Mouse (Mus musculus): ENCODE measurements at regions not wholly inside any gene's neighbourhood (a gene's known extent, or its start where the extent isn't known, plus 50 kb on each side); places are given as distances from the start of the nearest gene placed in this dataset.

DNA sequence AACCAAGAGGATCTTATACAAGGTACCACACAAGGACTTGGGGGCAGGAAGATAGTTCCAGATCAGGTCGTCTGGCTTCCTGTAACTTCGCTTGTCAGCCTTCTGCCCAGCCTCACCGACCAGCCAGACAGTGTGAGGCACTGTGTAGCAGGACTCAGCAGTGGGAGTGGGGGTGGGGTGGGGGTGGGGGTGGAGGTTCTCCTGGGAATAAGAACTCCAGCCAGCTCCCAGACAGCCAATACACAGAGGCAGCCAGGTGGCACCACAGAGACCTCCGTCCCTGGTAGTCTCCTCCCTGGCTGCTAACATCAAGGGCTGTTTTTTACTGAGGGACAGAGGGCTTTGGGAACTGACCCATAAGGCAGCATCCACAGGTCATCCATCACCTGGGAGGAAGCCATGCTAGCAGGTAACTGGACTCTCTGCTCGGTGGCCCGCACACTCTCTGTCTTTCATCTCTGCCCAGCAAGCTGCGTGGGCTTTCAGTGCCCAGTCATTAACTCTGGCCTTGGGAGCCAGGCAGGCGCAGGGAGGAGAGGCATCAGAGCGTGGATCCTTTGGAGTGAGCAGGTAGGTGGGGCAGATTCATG is 60.3 kb upstream of the Wnt4 start:
- H3K4me3 ChIP-seq = no peak overlapping the region
- H3K27me3 ChIP-seq = no peaks in the 10 kb centered on the region
- no peak overlapping the region for H3K9ac ChIP-seq
- 80% methylated on average over 9 of the region's 9 CpGs for WGBS
- H3K9me3 ChIP-seq (replicated peaks) = no peaks in the 10 kb centered on the region
- no peak for ATAC-seq
- H3K4me1 ChIP-seq = no peaks in the 10 kb centered on the region
- no peaks in the 10 kb centered on the region for H3K36me3 ChIP-seq (ENCODE audit: poor library complexity, severe bottlenecking)
- H3K4me2 ChIP-seq = no peak overlapping the region
- H3K27ac ChIP-seq = no peak overlapping the region

GRCm38 (mm10) chr4:137214573-137214972 is 62.7 kb upstream of the Wnt4 start:
- WGBS = 92% methylated on average over 8 of the region's 8 CpGs
- no peak for ATAC-seq
- Histone ChIP-seq H3K4me1 (no peaks in the 10 kb centered on the region), H3K9ac (no peak overlapping the region), H3K4me3 (no peak overlapping the region), H3K27me3 (no peaks in the 10 kb centered on the region), H3K27ac (no peak overlapping the region), H3K4me2 (no peak overlapping the region), H3K9me3 (replicated peaks) (no peaks in the 10 kb centered on the region), H3K36me3 (ENCODE audit: poor library complexity, severe bottlenecking) (no peaks in the 10 kb centered on the region)

DNA sequence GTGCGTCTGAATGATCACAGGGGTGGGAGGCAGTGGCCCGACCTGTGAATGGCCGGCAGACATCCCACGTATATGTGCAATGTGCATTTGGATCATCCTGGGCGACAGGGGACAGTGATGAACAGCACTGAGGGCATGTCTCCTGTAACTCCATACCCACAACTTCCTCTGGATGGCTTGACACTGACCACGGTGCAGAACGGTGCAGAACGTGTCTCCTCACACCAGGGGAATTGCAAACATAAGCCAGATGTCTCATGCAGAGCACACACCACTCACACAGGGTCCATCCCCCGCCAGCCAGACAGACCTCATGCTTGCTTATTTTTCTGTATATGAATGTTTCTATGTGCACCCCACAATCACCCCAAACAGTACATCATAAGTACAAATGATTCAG is 64.4 kb upstream of the Wnt4 start:
- Histone ChIP-seq H3K27ac (no peak overlapping the region), H3K27me3 (no peaks in the 10 kb centered on the region), H3K9ac (no peak overlapping the region), H3K4me2 (no peak overlapping the region), H3K9me3 (replicated peaks) (no peaks in the 10 kb centered on the region), H3K4me1 (no peaks in the 10 kb centered on the region), H3K36me3 (ENCODE audit: poor library complexity, severe bottlenecking) (no peaks in the 10 kb centered on the region), H3K4me3 (no peak overlapping the region)
- 89% methylated on average over 9 of the region's 9 CpGs for WGBS
- ATAC-seq = no peak

GRCm38 (mm10) chr4:137212106-137212505 is 65.2 kb upstream of the Wnt4 start:
- H3K9ac ChIP-seq = no peak overlapping the region
- no peak for ATAC-seq
- no peaks in the 10 kb centered on the region for H3K4me1 ChIP-seq
- no peaks in the 10 kb centered on the region for H3K36me3 ChIP-seq (ENCODE audit: poor library complexity, severe bottlenecking)
- H3K4me2 ChIP-seq = no peak overlapping the region
- 34% methylated on average over 14 of the region's 14 CpGs for WGBS
- H3K27ac ChIP-seq = no peak overlapping the region
- H3K4me3 ChIP-seq = no peak overlapping the region
- H3K27me3 ChIP-seq = no peaks in the 10 kb centered on the region
- no peaks in the 10 kb centered on the region for H3K9me3 ChIP-seq (replicated peaks)

- WGBS = 75% methylated on average over 4 of the region's 4 CpGs
- H3K4me2 ChIP-seq = no peak overlapping the region
- no peaks in the 10 kb centered on the region for H3K9me3 ChIP-seq (replicated peaks)
- H3K27ac ChIP-seq = no peak overlapping the region
- no peaks in the 10 kb centered on the region for H3K4me1 ChIP-seq
- H3K36me3 ChIP-seq (ENCODE audit: poor library complexity, severe bottlenecking) = no peaks in the 10 kb centered on the region
- no peaks in the 10 kb centered on the region for H3K27me3 ChIP-seq
- no peak overlapping the region for H3K4me3 ChIP-seq
- no peak for ATAC-seq
- no peak overlapping the region for H3K9ac ChIP-seq
These were observed 66.0 kb upstream of the Wnt4 start for GRCm38 (mm10) chr4:137211288-137211687.

GRCm38 (mm10) chr4:137210525-137210924 is 66.8 kb upstream of the Wnt4 start:
- no peak for ATAC-seq
- Histone ChIP-seq H3K27ac (no peak overlapping the region), H3K4me2 (no peak overlapping the region), H3K36me3 (ENCODE audit: poor library complexity, severe bottlenecking) (no peaks in the 10 kb centered on the region), H3K4me3 (no peak overlapping the region), H3K9ac (no peak overlapping the region), H3K27me3 (no peaks in the 10 kb centered on the region), H3K4me1 (no peaks in the 10 kb centered on the region), H3K9me3 (replicated peaks) (no peaks in the 10 kb centered on the region)
- WGBS = 78% methylated on average over 4 of the region's 4 CpGs

- H3K36me3 ChIP-seq (ENCODE audit: poor library complexity, severe bottlenecking) = no peaks in the 10 kb centered on the region
- H3K9me3 ChIP-seq (replicated peaks) = no peaks in the 10 kb centered on the region
- H3K4me2 ChIP-seq = no peak overlapping the region
- no peak overlapping the region for H3K4me3 ChIP-seq
- peaks cover 8% of the 10 kb centered on the region for H3K4me1 ChIP-seq
- ATAC-seq = no peak
- 77% methylated on average over 7 of the region's 7 CpGs for WGBS
- no peak overlapping the region for H3K9ac ChIP-seq
- H3K27me3 ChIP-seq = no peaks in the 10 kb centered on the region; the same call in 1 of the 2 replicates
- H3K27ac ChIP-seq = no peak overlapping the region
These were observed 76.3 kb upstream of the Wnt4 start for GRCm38 (mm10) chr4:137200968-137201367.

- Histone ChIP-seq H3K4me3 (no peak overlapping the region), H3K4me1 (peaks cover 8% of the 10 kb centered on the region), H3K9ac (no peak overlapping the region), H3K27me3 (no peaks in the 10 kb centered on the region; the same call in 1 of the 2 replicates), H3K27ac (no peak overlapping the region), H3K4me2 (no peak overlapping the region), H3K9me3 (replicated peaks) (no peaks in the 10 kb centered on the region), H3K36me3 (ENCODE audit: poor library complexity, severe bottlenecking) (no peaks in the 10 kb centered on the region)
- WGBS = 51% methylated on average over 9 of the region's 9 CpGs
- no peak for ATAC-seq
These were observed 76.9 kb upstream of the Wnt4 start for GRCm38 (mm10) chr4:137200426-137200825.

DNA sequence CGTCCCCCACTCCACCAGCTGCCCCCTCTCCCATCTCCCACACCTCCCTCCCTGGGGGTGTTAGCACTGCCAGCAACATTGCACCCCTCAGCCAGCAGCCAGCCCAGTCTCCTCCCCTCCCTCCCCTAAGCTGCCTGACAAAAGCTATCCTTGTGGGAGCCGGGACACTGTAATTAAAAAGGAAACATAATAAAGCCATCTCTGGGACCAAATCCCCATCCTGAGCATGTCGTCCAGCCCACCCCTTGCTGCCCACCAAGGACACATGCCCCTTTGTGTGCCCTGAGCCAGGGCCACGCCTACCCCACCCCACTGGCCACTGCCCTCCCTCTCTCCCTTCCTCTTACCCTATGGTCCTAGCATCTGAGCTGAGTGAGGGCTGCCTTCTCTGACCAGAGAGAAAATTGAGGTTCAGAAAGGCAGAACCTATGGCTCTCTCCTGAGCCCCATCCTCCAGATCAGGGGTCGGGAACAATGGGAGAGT is 80.8 kb upstream of the Wnt4 start:
- H3K4me2 ChIP-seq = no peak overlapping the region
- no peak overlapping the region for H3K9ac ChIP-seq
- WGBS = 28% methylated on average over 5 of the region's 5 CpGs
- no peaks in the 10 kb centered on the region for H3K9me3 ChIP-seq (replicated peaks)
- peaks cover 8% of the 10 kb centered on the region for H3K4me1 ChIP-seq
- H3K4me3 ChIP-seq = no peak overlapping the region
- H3K36me3 ChIP-seq (ENCODE audit: poor library complexity, severe bottlenecking) = no peaks in the 10 kb centered on the region
- H3K27me3 ChIP-seq = no peaks in the 10 kb centered on the region; the same call in 1 of the 2 replicates
- no peak for ATAC-seq
- no peak overlapping the region for H3K27ac ChIP-seq

GRCm38 (mm10) chr4:137194106-137194505 is 83.2 kb upstream of the Wnt4 start:
- Histone ChIP-seq H3K4me1 (peaks cover 8% of the 10 kb centered on the region), H3K9ac (no peak overlapping the region), H3K27ac (no peak overlapping the region), H3K9me3 (replicated peaks) (no peaks in the 10 kb centered on the region), H3K4me3 (no peak overlapping the region), H3K4me2 (no peak overlapping the region), H3K36me3 (ENCODE audit: poor library complexity, severe bottlenecking) (no peaks in the 10 kb centered on the region), H3K27me3 (no peaks in the 10 kb centered on the region)
- WGBS = 83% methylated on average over 11 of the region's 11 CpGs
- no peak for ATAC-seq

DNA sequence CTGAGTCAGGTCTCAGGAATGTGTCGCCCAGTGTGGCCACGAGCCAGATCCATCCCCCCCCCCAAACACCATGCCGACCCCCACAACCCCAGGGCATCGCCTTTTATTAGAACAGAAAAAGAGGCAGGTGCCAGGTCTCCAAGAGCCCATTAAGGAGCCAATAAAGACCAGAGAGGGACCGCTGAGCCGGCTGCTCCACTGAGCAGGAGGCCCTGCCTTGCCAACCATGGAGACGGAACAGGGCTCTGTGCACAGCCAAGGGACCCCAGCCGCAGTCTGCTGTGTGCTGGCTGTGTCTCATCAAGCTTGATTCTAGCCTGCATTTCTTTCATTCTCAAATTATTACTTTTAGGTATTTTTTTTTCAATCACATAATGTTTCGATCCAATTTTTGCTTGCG is 86.7 kb upstream of the Wnt4 start:
- no peaks in the 10 kb centered on the region for H3K36me3 ChIP-seq (ENCODE audit: poor library complexity, severe bottlenecking)
- H3K4me3 ChIP-seq = no peak overlapping the region
- H3K9ac ChIP-seq = no peak overlapping the region
- no peak for ATAC-seq
- 75% methylated on average over 10 of the region's 10 CpGs for WGBS
- H3K27me3 ChIP-seq = no peaks in the 10 kb centered on the region
- H3K27ac ChIP-seq = no peak overlapping the region
- H3K4me2 ChIP-seq = no peak overlapping the region
- H3K9me3 ChIP-seq (replicated peaks) = no peaks in the 10 kb centered on the region
- no peaks in the 10 kb centered on the region for H3K4me1 ChIP-seq

DNA sequence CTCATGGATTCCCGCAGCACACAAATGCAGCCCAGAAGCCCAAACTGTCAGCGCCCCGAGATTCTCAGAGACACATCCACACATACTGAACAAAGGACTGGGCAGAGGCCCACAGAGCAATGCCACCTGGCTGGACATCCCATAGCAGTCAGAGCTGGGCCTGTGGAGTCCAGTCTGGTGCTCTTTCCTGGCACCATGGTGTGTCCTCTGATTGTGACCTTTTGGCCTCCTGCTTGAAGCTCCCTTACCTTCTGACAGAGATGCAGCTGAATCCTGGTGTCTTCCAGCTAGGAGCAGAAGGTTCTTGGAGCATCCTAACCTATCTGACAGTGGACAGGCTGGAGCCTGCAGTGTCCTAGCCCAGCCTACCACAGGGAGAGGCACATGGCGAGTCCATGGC is 87.5 kb upstream of the Wnt4 start:
- no peaks in the 10 kb centered on the region for H3K4me1 ChIP-seq
- no peak overlapping the region for H3K27ac ChIP-seq
- H3K36me3 ChIP-seq (ENCODE audit: poor library complexity, severe bottlenecking) = no peaks in the 10 kb centered on the region
- no peak overlapping the region for H3K4me3 ChIP-seq
- no peaks in the 10 kb centered on the region for H3K27me3 ChIP-seq
- WGBS = 89% methylated on average over 4 of the region's 4 CpGs
- no peak overlapping the region for H3K9ac ChIP-seq
- ATAC-seq = no peak
- H3K4me2 ChIP-seq = no peak overlapping the region
- H3K9me3 ChIP-seq (replicated peaks) = no peaks in the 10 kb centered on the region

GRCm38 (mm10) chr4:137189058-137189457 is 88.2 kb upstream of the Wnt4 start:
- 79% methylated on average over 6 of the region's 6 CpGs for WGBS
- Histone ChIP-seq H3K27ac (no peak overlapping the region), H3K4me2 (no peak overlapping the region), H3K36me3 (ENCODE audit: poor library complexity, severe bottlenecking) (no peaks in the 10 kb centered on the region), H3K4me3 (no peak overlapping the region), H3K9me3 (replicated peaks) (no peaks in the 10 kb centered on the region), H3K4me1 (no peaks in the 10 kb centered on the region), H3K9ac (no peak overlapping the region), H3K27me3 (no peaks in the 10 kb centered on the region)
- no peak for ATAC-seq
